Mouse (Mus musculus) left cerebral cortex, postnatal 36 days (tissue): ENCODE data around the gene Emilin3. TPM values are rescaled to one million over a fixed set of nuclear protein-coding genes. Genes with fewer than 3 reads are reported as not detected.
"Not testable (repeated sequence)": the region's sequence is repeated elsewhere in the genome, so short reads cannot be mapped to it uniquely, and the experiment has no call there.

Experiments
- DNase-seq, 2 experiments: peaks; one replicate each; pipeline ENCODE4 v3.0.0; 2021 to 2022; ENCODE audit warnings: low spot score in 2 of 2, mixed read lengths in 1 of 2
- intact Hi-C: fragments of 180-260 bp; cut with DNase I; formaldehyde crosslinking; loops from one replicate; pipeline ENCODE4 v1.15.1; 2025
- total RNA-seq, 2 experiments: library from RNA; stranded (reverse); gene quantifications; 2 replicates each; pipeline ENCODE4 v1.2.3; 2021

Gene Emilin3
- total RNA-seq = under 1 TPM in 1 of 2 experiments, not detected in 1; 0.27 TPM

- no peak for DNase-seq
- intact Hi-C loops = no loop called here
Measured at GRCm38 (mm10) chr2:160912231-160912671, at the start of gene Emilin3. Emilin3 (minus strand) TSS chr2:160912328.

DNA sequence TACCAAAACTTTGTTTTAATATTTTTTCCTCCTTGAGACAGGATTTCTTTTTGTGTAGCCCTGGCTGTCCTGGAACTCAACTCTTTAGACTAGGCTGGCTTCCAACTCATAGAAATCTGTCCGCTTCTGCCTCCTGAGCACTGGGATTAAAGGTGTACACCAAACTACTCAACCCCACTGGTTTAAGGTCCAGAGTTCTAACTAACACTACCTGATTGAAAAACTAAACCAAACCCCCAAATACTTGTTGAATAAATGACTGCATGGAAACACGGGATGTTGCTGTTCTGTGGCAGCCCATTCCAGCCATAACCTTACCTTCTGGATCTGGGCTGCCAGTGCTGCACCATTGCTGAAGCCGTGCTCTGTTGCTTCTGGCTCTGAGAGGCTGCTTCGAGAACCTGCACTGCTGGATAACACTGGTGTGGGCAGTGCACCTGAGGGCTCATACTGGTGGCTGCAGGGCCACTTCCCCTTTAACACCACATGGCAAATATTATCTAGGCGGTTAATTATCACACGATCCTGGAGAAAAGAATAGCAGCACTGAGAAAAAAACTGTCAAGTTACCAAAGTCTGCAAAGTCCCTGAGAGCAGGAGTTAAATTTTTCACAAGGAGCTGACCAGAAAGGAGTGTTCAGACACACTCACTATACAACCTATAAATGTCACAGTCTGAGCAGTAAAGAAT lies 49.0 kb upstream of the Emilin3 start:
- DNase-seq = no peak
- intact Hi-C loops = no loop called here

GRCm38 (mm10) chr2:160959901-160960300 lies 47.8 kb upstream of the Emilin3 start:
- DNase-seq = no peak
- intact Hi-C loops = no loop called here

DNA sequence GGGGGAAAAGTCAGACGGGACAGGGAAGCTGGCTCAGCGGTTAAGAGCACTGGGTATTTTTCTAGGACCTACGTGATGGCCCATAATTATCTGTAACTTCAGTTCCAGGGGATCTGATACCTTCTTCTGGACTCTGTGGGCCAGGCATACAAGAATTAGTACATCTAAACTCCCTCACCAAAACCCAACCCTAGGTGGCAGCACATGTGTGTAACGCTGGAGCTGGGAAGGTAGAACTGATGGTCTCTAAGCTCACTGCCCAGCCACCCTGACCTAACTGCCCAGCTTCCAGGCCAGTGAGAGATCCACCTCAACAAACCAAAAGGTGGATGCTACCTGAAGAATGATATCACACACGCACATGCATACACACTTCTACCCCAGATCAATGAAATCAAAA lies 46.6 kb upstream of the Emilin3 start:
- intact Hi-C loops = no loop called here
- DNase-seq = no peak

- intact Hi-C loops, DNase-seq: not testable (repeated sequence)
Measured at GRCm38 (mm10) chr2:160957801-160958200, 45.7 kb upstream of the Emilin3 start.

- DNase-seq, intact Hi-C loops: not testable (repeated sequence)
Measured at GRCm38 (mm10) chr2:160957307-160957706, 45.2 kb upstream of the Emilin3 start.

DNA sequence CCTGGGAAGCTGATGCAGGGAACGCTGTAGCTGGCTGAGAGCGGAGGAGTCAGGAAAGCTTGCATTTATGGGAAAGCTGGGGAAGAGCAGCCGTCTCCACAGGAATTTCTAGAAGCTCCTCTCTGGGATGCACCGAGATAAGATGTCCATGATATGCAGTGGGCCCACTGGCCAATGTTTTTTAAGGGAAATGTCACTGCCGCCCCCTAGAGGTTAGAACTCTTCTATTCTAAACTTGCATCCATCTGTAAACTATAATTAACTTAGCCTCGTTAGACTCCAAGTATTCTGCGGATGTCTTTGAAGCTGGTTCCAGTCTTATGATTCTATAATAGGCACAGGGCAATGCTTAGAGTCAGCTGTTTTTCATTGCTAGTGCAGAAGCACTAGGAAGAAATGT lies 43.2 kb upstream of the Emilin3 start:
- intact Hi-C loops = no loop called here
- peak in 1 of 2 experiments; percentile 49 for DNase-seq

GRCm38 (mm10) chr2:160954541-160954940 lies 42.4 kb upstream of the Emilin3 start:
- no peak for DNase-seq
- intact Hi-C loops = no loop called here

- no peak for DNase-seq
Measured at GRCm38 (mm10) chr2:160953131-160953873, 41.2 kb upstream of the Emilin3 start.

GRCm38 (mm10) chr2:160951595-160951994 lies 39.5 kb upstream of the Emilin3 start:
- DNase-seq = no peak
- intact Hi-C loops = no loop called here

More at GRCm38 (mm10) chr2:160953131-160953873, 41.2 kb upstream of the Emilin3 start:
- intact Hi-C loops = no loop called here

DNA sequence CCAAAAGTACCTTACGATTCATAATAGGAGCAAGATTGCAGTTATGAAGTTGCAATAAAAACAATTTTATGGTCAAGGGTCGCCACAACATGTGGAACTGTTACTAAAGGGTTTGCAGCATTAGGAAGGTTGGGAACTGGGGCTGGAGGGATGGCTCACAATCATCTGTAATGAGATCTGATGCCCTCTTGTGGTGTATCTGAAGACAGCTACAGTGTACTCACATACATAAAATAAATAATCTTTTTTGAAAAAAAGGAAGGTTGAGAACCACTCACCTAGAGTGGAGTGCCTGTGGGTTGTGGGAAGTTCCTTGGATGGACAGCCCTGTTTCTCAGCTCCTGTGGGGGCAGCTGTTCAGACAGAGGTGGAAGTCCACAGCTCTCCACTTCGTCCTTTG lies 30.3 kb upstream of the Emilin3 start:
- intact Hi-C loops = loop anchor here (5.0 kb wide), 1 partner anchor 345 kb away; no protein-coding TSS in a partner anchor
- DNase-seq = no peak

GRCm38 (mm10) chr2:160940930-160941709 lies 29.0 kb upstream of the Emilin3 start:
- intact Hi-C loops = loop anchor here (5.0 kb wide), 1 partner anchor 344 kb away; no protein-coding TSS in a partner anchor
- no peak for DNase-seq

DNA sequence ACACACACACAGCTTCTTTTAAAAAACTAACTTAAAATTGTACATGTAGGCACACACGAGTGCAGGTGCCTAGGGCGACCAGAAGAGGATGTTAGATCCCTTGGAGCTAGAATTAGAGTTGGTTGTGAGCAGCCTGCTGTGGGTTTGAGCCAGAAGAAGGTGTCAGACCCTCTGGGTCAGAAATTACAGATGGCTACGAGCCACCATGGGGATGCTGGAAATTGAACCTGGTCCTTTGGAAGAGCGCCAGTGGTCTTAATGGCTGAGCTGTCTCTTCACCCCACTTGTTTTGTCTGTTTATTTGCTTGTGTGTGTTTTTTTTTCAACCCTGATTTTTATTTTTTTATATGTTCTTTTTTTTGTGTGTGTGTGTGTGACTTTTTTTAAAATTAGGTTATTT lies 22.3 kb upstream of the Emilin3 start:
- intact Hi-C loops = no loop called here
- DNase-seq = no peak

GRCm38 (mm10) chr2:160933890-160934289 lies 21.8 kb upstream of the Emilin3 start:
- DNase-seq = no peak
- intact Hi-C loops = no loop called here

- intact Hi-C loops = no loop called here
- no peak for DNase-seq
Measured at GRCm38 (mm10) chr2:160932981-160933380, 20.9 kb upstream of the Emilin3 start.

- intact Hi-C loops = no loop called here
- DNase-seq = no peak
Measured at GRCm38 (mm10) chr2:160932325-160932724, 20.2 kb upstream of the Emilin3 start.

DNA sequence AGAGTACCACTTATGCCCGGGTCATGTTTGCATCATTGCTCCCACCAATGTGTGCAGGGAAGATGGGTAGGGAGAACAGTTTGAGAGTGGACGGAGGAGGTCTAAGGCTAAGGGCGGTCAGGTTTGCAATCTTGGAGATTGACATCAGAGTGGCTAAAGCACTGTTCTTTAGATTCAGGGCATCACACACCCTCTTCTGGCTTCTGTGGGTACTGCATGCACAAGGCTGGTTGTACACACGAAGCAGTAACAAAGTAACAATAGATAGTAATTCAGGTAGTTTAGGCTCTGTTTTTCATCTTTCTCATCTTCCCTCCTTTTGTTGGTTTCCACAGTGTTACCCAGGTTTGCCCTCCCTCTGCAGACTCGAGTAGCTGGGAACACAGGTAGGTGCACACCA lies 19.2 kb upstream of the Emilin3 start:
- no peak for DNase-seq
- intact Hi-C loops = no loop called here

DNA sequence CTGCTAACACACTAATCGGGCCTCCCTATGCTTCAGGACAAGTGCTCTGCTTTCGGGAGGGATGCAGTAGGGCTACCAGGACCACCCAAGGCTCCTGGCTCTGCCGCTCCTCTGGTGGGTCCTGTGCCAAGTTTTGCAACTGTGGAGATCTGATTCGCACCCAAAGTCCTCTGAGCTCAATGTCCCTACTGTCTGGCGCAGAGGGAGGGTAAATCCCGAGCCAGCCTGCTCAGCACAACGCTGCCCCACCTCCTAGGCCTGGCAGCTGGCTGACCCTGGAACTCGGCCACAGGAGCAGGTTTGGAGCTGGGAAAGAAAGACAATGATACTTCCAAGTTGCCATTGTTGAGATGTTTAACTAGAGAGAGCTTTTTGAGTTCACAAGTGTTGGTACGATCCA lies 13.1 kb upstream of the Emilin3 start:
- intact Hi-C loops = no loop called here
- DNase-seq = no peak

GRCm38 (mm10) chr2:160921285-160921684 lies 9.2 kb upstream of the Emilin3 start:
- intact Hi-C loops = no loop called here
- DNase-seq = no peak

DNA sequence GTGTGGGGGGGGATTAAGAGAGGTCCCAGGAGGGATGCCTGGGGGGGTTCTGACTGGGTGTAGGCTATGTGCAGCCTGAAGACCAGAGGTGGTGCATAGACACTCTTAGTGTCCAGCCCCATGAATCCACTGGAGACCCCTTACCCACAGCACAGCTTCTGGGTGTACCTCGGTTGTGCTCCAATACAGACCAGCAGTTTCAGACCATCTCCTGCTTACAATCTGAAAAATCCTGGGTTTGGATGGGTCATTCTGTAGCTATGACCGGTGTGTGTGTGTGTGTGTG lies 6.7 kb upstream of the Emilin3 start:
- no peak for DNase-seq
- intact Hi-C loops = no loop called here
